Mouse (Mus musculus): ENCODE measurements around the gene Ddx46. TPM values are rescaled to one million over a fixed set of nuclear protein-coding genes. Genes with fewer than 3 reads are reported as not detected.
"Not testable (repeated sequence)": the region's sequence is repeated elsewhere in the genome, so short reads cannot be mapped to it uniquely, and the experiment has no call there.

The Ddx46 gene
- 10 to 100 TPM; 33.8 to 34.3 TPM for total RNA-seq (2021)

GRCm38 (mm10) chr13:55634639-55635127 is at the start of gene Ddx46:
Gene Ddx46 (plus strand): TSS chr13:55635027.
- peak; percentile 94 for DNase-seq

GRCm38 (mm10) chr13:55591961-55592490 is 42.8 kb upstream of the Ddx46 start:
- DNase-seq, result no peak

GRCm38 (mm10) chr13:55592512-55593253 is 42.1 kb upstream of the Ddx46 start:
- DNase-seq, result peak; percentile 97

GRCm38 (mm10) chr13:55593254-55593747 is 41.5 kb upstream of the Ddx46 start:
- no peak for DNase-seq

GRCm38 (mm10) chr13:55595375-55595774 is 39.5 kb upstream of the Ddx46 start:
- no peak for DNase-seq

GRCm38 (mm10) chr13:55596802-55597201 is 38.0 kb upstream of the Ddx46 start:
- no peak for DNase-seq

GRCm38 (mm10) chr13:55599566-55600540 is 35.0 kb upstream of the Ddx46 start, which contains the start of gene B4galt7:
Gene B4galt7 (plus strand): TSS chr13:55599896.
- DNase-seq, result peak; percentile 92

- DNase-seq, result no peak
These were observed 34.2 kb upstream of the Ddx46 start for GRCm38 (mm10) chr13:55600657-55601056.

- DNase-seq, result peak; percentile 88
These were observed 33.2 kb upstream of the Ddx46 start for GRCm38 (mm10) chr13:55601611-55602010.

GRCm38 (mm10) chr13:55604606-55605005 is 30.2 kb upstream of the Ddx46 start:
- no peak for DNase-seq

- DNase-seq, result no peak
These were observed 27.8 kb upstream of the Ddx46 start for GRCm38 (mm10) chr13:55606899-55607623.

GRCm38 (mm10) chr13:55607624-55608006 is 27.2 kb upstream of the Ddx46 start:
- no peak for DNase-seq

- DNase-seq, result no peak
These were observed 22.8 kb upstream of the Ddx46 start for GRCm38 (mm10) chr13:55611996-55612395.

GRCm38 (mm10) chr13:55613471-55613870 is 21.4 kb upstream of the Ddx46 start:
- DNase-seq, result no peak

- no peak for DNase-seq
These were observed 15.5 kb upstream of the Ddx46 start for GRCm38 (mm10) chr13:55619328-55619727.

- no peak for DNase-seq
These were observed 14.6 kb upstream of the Ddx46 start for GRCm38 (mm10) chr13:55620275-55620674.

- DNase-seq, result not testable (repeated sequence)
These were observed 12.6 kb upstream of the Ddx46 start for GRCm38 (mm10) chr13:55622156-55622648.

GRCm38 (mm10) chr13:55622649-55623541 is 11.9 kb upstream of the Ddx46 start, which contains the start of gene Caml:
Gene Caml (plus strand): TSS chr13:55623005.
- peak; percentile 90 for DNase-seq

- no peak for DNase-seq
These were observed 332 bp downstream of the Ddx46 start for GRCm38 (mm10) chr13:55635146-55635571.

- no peak for DNase-seq
These were observed 1.6 kb downstream of the Ddx46 start for GRCm38 (mm10) chr13:55636185-55636983.

Measured in heart, postnatal 4 days (tissue).